Mouse (Mus musculus) heart, adult 2 months (tissue): ENCODE results near the gene Mief1.

Experiments used
- EP300 ChIP-seq: fragments of 200-500 bp; IDR thresholded peaks from 2 replicates; pipeline ENCODE4 v1.6.1; 2011; ENCODE audit warnings: low read depth, low read length, control low read depth; ENCODE audit not compliant: insufficient read depth
- POLR2A ChIP-seq: fragments of 200-500 bp; IDR thresholded peaks from 2 replicates; pipeline ENCODE4 v1.6.1; 2011; ENCODE audit warnings: mild to moderate bottlenecking, low read depth, low read length, control low read depth; ENCODE audit not compliant: insufficient read depth

GRCm38 (mm10) chr15:80199556-80199955 lies 34.3 kb upstream of the Mief1 start:
- TF ChIP-seq EP300 (no peak), POLR2A (no peak)
